Mouse (Mus musculus) gastrocnemius, adult 2 months (tissue): ENCODE results near the gene Ank3. TPM values are rescaled to one million over a fixed set of nuclear protein-coding genes. Genes with fewer than 3 reads are reported as not detected.

Source experiments
- DNase-seq: peaks from one replicate; pipeline ENCODE4 v3.0.0; 2022
- H3K27ac ChIP-seq: fragments of 200-600 bp; 2 replicates; pipeline ENCODE4 v1.8.1; 2022; ENCODE audit warnings: mild to moderate bottlenecking
- H3K4me3 ChIP-seq: fragments of 200-600 bp; 2 replicates; pipeline ENCODE4 v1.8.1; 2022; ENCODE audit warnings: mild to moderate bottlenecking, moderate library complexity
- CTCF ChIP-seq: fragments of 200-600 bp; IDR thresholded peaks from 2 replicates; pipeline ENCODE4 v1.8.1; 2022; ENCODE audit warnings: antibody characterized with exemption, mild to moderate bottlenecking, moderate library complexity
- intact Hi-C: fragments of 180-260 bp; cut with DNase I; formaldehyde crosslinking; loops from one replicate; pipeline ENCODE4 v1.15.1; 2025
- total RNA-seq, 2 experiments: library from RNA; stranded (reverse); gene quantifications; 2 replicates each; pipeline ENCODE4 v1.2.3; 2021

Ank3 gene
- total RNA-seq, 2 experiments from 2014 or later: 97.9 to 110 TPM

DNA sequence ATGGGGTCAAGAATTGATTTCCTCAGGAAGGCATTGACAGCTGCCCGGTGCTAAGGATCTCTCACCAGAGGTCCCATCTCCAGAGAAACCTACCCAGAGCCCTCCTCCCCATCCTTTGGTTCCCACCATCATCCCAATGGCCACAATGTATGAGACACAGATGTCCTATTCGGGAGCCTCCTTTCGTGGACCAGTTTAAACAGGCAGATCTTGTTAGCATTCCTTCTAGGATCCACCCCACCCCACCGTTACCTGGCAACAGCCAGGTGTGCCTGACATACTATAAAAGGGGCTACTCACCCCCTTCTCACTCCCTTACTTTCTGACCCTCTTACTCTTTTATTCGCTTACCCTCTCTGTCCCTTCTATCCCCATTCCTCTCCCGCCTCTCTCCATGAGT lies 176.9 kb downstream of the Ank3 start:
- no peak for TF ChIP-seq CTCF
- no peak overlapping the region for H3K27ac ChIP-seq
- intact Hi-C loops: no loop called here

DNA sequence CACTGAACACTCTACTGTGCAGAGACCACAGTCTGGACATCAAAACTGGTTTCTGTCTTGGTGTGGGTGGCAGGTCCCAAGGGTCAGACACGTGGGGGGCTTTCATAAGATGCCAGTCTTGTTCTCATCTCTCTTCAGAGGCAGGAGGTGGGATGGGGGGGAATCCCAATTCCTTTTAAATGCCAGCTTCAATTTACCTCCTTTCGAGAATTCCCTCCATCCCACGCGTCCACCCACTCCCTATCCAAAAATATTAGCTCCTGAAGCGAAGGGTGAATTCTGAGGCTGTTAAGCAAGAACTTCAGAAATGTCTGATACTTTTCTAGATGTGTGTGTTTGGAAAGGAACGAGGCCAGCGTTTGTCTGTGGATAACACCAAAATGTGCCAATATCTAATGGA lies 177.7 kb downstream of the Ank3 start:
- H3K27ac ChIP-seq: no peak overlapping the region
- no peak for TF ChIP-seq CTCF
- no peak for DNase-seq
- no peak overlapping the region for H3K4me3 ChIP-seq
- intact Hi-C loops: no loop called here

More for the DNA sequence above, 176.9 kb downstream of the Ank3 start:
- no peak overlapping the region for H3K4me3 ChIP-seq
- no peak for DNase-seq

DNA sequence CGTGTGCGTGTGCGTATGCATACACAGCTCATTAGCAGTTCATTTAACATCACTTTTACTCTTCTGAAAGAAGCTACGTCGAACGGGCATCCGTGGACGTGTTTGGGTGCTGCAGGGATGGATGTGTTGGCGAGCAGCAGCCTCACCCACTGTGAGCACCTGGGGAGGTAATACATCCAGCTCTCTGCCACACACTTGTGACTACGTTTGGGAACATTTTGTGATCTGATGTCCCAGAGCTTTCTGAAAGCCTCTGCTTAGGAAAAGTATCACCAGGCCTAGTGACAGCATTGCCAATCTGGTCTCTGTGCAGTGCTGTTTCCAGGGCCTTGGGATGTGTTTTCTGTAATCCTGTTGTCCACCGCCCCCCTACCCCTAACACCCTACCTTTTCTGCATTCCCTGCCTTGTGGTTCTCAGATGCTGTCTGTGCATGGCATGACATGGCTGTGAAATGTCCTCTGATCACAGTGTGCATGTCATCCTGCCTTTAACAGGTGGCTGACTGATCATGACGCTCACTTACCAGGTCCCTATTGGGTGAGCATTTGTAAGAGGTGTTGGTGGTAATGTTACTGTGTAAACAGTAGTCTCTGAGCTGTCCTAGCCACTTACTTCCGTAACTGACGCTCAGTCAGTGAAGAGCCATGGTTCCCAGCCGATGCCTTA lies 178.6 kb downstream of the Ank3 start:
- H3K27ac ChIP-seq: peak overlapping the region; percentile 1; the same call in 1 of the 2 replicates
- intact Hi-C loops: no loop called here
- no peak overlapping the region for H3K4me3 ChIP-seq
- no peak for TF ChIP-seq CTCF
- no peak for DNase-seq

DNA sequence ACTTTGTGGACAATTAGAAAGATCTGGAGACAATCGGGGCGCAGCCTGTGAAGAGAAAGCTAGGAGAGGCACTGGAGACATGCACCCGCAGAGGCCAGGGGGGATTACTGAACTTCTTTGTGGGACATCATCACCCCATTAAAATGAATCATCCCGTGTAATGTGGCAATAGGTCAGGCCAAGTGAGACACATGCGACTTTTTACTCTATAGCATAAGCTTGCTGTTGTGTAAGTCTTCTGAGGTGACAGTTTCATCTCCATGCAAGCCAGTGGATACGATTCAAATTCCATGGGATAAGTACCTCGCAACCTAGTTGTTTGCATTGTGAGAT lies 179.1 kb downstream of the Ank3 start:
- no peak overlapping the region for H3K4me3 ChIP-seq
- no peak overlapping the region for H3K27ac ChIP-seq
- intact Hi-C loops: no loop called here
- DNase-seq: no peak
- no peak for TF ChIP-seq CTCF

DNA sequence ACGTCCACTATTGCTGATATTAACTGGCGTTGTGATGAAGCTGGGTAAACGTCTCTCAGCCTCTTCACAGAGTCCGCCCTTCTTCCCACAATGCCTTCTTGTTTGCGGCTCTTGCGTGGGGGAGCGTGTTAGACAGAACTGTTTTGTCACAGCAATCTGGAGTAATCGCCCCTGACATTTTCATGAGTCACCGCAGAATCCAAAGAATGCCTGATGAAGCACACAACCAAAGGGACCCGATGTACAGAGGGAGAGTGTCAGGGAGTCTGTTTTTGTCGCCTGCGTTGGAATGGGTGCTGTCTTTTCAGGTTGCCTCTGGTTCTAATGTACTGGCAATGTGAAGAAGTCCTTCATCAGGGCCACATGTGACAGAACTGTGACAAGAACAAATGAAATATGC lies 181.0 kb downstream of the Ank3 start:
- peak overlapping the region; percentile 41 for H3K27ac ChIP-seq
- TF ChIP-seq CTCF: no peak
- DNase-seq: no peak
- H3K4me3 ChIP-seq: no peak overlapping the region
- intact Hi-C loops: no loop called here

DNA sequence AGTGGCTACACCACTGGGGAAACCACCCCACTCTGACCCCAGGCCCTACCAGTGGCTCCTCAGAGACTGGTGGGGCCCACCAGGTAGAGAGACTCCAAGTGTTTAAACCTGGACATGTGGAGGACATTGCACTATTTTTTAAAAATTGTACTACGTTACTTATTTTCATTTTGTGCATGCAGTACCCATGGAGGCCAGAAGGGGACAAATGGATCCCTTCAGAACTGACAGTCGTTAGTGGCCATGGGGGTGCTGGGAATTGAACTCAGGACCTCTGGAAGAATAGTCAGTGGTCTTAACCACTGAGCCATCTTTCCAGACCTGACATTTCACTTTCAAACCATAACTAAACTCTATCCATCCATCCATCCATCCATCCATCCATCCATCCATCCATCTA lies 183.0 kb downstream of the Ank3 start:
- peak; percentile 14; the same call in 1 of the 2 replicates for TF ChIP-seq CTCF
- intact Hi-C loops: no loop called here
- no peak for DNase-seq

DNA sequence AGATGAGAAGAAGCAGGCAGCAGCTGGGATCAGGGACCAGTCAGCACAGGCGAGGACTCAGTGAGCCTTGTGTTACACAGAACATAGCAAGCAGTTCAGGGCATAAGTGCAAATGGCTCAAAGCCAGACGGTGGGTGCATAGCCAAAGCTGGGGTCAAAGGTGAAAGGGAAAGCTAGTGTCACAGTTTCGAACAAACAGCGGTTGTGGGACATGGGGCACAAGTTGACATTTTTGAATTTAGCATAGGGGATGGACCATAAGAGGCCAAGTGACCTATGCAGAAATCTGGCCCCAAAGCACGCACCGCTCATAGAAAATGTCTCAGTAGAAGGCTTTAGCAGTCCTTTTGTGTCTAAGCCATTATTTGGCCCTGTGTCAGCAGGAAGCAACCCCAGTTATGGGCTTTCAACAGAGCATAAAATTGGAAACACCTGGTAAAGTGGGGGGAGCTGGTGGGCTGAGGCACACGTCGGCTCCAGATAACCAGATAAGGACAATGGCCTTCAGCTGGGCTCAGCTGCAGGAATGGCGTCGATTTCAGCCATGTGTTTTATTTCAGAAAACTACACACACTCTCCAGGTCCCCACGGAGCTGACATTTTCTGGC lies 185.4 kb downstream of the Ank3 start:
- intact Hi-C loops: no loop called here
- no peak overlapping the region for H3K4me3 ChIP-seq
- DNase-seq: no peak
- no peak for TF ChIP-seq CTCF
- H3K27ac ChIP-seq: no peak overlapping the region

More for the DNA sequence above, 183.0 kb downstream of the Ank3 start:
- Histone ChIP-seq H3K4me3 (no peak overlapping the region), H3K27ac (no peak overlapping the region)

DNA sequence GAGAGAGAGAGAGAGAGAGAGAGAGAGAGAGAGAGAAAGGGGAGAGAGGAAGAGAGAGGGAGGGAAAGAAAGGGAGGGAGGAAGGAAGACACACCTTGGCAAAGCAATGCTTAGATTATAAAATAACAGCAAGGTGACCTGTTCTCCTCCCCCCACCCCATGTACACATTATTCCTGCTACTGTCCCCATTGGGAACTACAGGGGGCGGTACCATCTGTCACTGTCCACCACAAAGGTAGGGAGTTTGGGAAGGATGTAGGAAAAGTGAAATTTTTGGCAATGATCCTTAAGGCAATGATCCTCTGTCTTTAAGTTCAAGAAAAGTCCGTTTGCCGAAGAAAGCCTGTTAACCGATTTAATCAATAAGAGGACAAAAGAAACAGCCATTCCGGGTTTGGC lies 186.0 kb downstream of the Ank3 start:
- no peak for TF ChIP-seq CTCF
- intact Hi-C loops: no loop called here
- Histone ChIP-seq H3K4me3 (no peak overlapping the region), H3K27ac (no peak overlapping the region)
- no peak for DNase-seq

DNA sequence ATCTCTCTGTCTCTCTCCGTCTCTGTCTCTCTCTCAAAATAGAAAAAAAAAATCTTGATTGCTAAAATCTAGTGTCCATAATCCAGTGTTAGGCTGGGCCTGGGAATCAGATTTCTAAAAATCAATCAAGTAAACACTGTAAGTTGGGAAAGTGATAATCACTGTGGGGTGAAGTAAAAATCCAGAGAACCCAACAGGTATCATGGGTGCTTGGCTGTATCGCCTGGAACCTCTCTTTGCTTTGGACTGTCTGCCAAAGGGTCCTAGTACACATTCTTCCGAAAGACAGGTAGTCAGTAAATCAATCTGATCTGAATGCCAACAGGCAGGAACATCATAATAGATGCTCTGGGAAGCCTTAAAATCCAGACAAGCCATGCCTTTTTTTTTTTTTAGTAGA lies 186.7 kb downstream of the Ank3 start:
- intact Hi-C loops: no loop called here
- no peak overlapping the region for H3K4me3 ChIP-seq
- H3K27ac ChIP-seq: no peak overlapping the region
- TF ChIP-seq CTCF: no peak
- DNase-seq: no peak

DNA sequence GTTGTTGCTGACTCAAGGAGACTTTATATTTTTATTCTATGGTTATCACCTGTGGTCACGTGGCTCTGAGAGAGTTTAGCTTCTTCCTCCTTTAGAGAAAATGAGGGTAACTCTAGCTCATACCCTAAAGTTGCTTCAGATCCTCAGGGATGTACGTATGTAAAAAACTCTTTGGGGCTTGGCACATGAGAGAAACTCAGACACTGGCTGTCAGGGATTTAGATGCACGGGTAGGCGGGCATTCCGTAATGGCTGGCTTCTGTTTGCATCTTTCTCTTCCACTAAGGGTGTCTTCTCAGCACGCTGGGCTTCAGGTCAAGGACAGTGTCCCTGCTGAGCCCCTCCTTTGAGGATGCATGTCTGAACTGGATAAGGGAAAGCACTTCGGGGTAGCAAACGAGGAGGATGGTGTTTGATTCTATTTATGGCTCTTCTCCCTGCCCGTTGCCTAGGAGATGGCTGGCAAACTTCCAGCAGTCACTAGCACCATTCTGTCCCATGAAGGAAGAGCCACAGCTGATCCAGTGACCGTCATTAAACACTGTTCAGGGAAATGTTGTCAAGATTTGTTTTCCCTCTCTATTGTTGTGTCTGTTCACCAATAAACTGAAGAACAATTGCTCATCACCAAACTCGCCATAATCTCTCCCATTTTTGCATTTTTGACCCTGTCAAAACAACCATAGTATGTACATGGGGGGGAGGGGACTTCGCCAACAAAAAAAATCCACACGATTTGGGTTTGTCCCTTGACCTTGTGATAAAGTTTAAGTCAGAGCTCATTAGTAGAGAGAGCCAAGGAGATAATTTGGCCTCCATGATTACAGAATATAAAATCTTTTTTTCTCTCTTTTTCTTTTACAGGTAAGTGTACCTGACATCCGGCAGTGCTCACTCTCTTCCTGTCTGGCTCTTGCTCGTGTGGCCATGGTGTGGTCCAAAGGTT lies 195.9 kb downstream of the Ank3 start:
- DNase-seq: peak; percentile 87
- no peak for TF ChIP-seq CTCF
- Histone ChIP-seq H3K27ac (no peak overlapping the region), H3K4me3 (peak overlapping the region; percentile 24; the same call in 1 of the 2 replicates)
- intact Hi-C loops: no loop called here

DNA sequence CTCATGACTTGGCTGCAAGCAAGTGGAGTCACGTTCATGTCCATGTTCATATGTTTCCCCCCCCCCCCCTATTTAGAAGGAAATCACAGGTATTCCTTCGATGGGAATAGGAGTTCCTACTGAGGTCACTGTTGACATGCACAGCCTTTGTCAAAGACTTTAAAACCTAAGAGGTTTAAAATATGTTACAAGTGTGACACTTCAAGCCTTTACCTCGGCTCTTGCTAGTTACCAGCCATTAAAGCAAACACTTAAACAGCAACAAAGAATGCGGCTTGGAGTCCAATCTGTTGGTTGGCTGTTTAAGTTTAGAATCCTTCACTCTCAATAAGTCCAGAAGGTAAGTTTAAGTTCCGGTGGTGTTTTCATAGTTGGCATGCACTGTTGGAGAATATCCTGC lies 196.9 kb downstream of the Ank3 start:
- DNase-seq: no peak
- TF ChIP-seq CTCF: no peak
- intact Hi-C loops: no loop called here
- H3K4me3 ChIP-seq: no peak overlapping the region
- H3K27ac ChIP-seq: no peak overlapping the region

DNA sequence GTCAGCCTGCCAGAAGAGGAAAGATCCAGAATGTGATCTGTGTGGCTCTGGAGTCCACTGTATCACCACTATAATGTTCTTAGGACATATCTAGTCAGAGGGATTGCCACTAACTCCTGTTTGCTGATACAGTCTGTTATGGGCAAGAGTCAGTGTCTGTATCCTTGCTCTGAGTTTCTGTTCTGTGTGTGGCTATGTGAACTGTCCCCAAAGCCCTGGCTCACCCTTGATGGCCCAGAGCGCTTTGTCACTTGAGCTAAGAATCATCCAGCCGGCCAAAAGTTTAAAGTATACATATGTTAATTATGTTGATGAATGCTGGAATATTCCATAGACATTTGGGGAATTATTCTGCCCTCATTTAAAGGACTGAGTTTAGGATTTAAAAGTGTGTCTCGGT lies 202.9 kb downstream of the Ank3 start:
- no peak for DNase-seq
- H3K27ac ChIP-seq: no peak overlapping the region
- H3K4me3 ChIP-seq: no peak overlapping the region
- intact Hi-C loops: no loop called here
- TF ChIP-seq CTCF: no peak

DNA sequence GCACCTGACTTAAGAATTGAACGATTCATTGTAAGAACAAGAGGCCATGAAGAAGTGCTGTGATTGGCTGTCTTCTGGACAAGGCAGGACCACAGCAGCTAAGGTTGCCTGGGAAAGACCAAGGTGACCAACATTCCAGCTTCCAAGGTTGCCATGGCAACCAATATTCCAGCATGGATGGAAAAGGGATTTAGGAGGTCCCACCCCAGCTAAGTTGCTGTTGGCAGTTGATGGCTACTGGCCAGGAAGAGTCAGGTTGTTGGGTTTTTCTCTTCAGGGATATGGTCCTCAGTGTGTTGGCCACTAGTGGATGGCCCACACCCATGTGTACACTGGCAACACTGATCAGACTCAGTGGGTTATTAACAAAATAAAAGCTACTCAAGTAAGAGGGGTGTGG lies 204.1 kb downstream of the Ank3 start:
- no peak for TF ChIP-seq CTCF
- no peak for DNase-seq
- H3K27ac ChIP-seq: no peak overlapping the region
- intact Hi-C loops: no loop called here
- H3K4me3 ChIP-seq: no peak overlapping the region
